Mouse (Mus musculus): ENCODE data around the gene Fstl4.

DNA sequence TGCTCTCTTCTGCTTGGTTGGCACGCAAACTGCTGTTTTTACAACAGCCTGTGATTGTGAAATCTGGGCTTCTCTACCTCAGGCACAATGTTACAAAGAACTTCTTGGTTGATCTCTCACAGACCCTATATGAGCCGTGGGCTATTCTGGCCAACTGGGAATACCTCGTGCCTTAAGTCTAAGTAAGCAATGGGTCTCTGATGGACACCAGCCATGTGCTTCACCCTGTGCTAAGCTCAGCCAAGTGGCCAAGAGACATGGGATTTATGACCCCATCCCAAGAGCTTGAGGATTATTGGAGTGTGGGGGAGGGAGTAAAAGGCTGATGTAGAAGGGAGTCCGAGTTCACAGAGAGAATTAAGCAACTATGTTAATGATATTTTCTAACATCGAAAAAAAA is 18.0 kb downstream of the Fstl4 start:
- TF ChIP-seq ZC3H11A (IDR thresholded peaks at IDR 0.05; ENCODE audit: low read depth, low read length) = no peak
- no peak for TF ChIP-seq MAX (IDR thresholded peaks at IDR 0.05; ENCODE audit: low read length)
- no peak for TF ChIP-seq EP300 (IDR thresholded peaks at IDR 0.05; ENCODE audit: low read depth in 1 of 2, low read length in 2 of 2)
- TF ChIP-seq CTCF (IDR thresholded peaks at IDR 0.05 in 2 of 3, conservative IDR thresholded peaks at IDR 0.05 in 1 of 3; ENCODE audit: control insufficient read depth in 1 of 3, insufficient read depth in 1 of 3, low read depth in 2 of 3, low read length in 3 of 3, poor library complexity in 1 of 3, severe bottlenecking in 1 of 3) = no peak
- no peak for TF ChIP-seq USF2 (IDR thresholded peaks at IDR 0.05; ENCODE audit: borderline replicate concordance in 1 of 2, insufficient read depth in 1 of 2, low read depth in 1 of 2, low read length in 2 of 2)
- no peak for TF ChIP-seq GATA1 (IDR thresholded peaks at IDR 0.05; ENCODE audit: low read depth, low read length)
- TF ChIP-seq POLR2AphosphoS5 (IDR thresholded peaks at IDR 0.05; ENCODE audit: borderline replicate concordance, low read depth, low read length) = no peak
- TF ChIP-seq TCF12 (IDR thresholded peaks at IDR 0.05; ENCODE audit: low read depth, low read length) = no peak
- TF ChIP-seq POLR2A (IDR thresholded peaks at IDR 0.05; ENCODE audit: control insufficient read depth in 1 of 2, insufficient read depth in 1 of 2, low read depth in 1 of 2, low read length in 2 of 2, poor library complexity in 1 of 2) = no peak
- TF ChIP-seq NELFE (IDR thresholded peaks at IDR 0.05; ENCODE audit: low read depth, low read length) = no peak
- no peak for TF ChIP-seq CHD2 (IDR thresholded peaks at IDR 0.05; ENCODE audit: low read length)
- no peak for TF ChIP-seq USF1 (IDR thresholded peaks at IDR 0.05; ENCODE audit: low read depth, low read length)
- TF ChIP-seq TBP (IDR thresholded peaks at IDR 0.05; ENCODE audit: low read depth, low read length) = no peak

Data from MEL (cell line).